Mouse (Mus musculus) liver, postnatal 0 days (tissue): Measurements from ENCODE around the gene Atp6v1d.

Source experiments
- CTCF ChIP-seq: sonication (generic); IDR thresholded peaks from 2 replicates; pipeline ENCODE4 v1.5.1; 2016; ENCODE audit warnings: antibody characterized with exemption, low read depth
- EP300 ChIP-seq: IDR thresholded peaks from 2 replicates; pipeline ENCODE4 v1.6.1; 2016; ENCODE audit warnings: antibody characterized with exemption, low read depth, mild to moderate bottlenecking

GRCm38 (mm10) chr12:78874581-78874980 lies 13.1 kb upstream of the Atp6v1d start:
- TF ChIP-seq CTCF, result no peak
- TF ChIP-seq EP300, result no peak
